Mouse (Mus musculus) heart, embryonic 14.5 days (tissue): ENCODE results near the gene Gm10234. TPM values are rescaled to one million over a fixed set of nuclear protein-coding genes. Genes with fewer than 3 reads are reported as not detected.

ENCODE experiments used
- ATAC-seq: fragments of 200-750 bp; cut with Nextera tagmentation; 2 replicates; pipeline ENCODE4 v1.8.0; 2017; ENCODE audit warnings: low read depth, moderate TSS enrichment; ENCODE audit not compliant: insufficient number of reproducible peaks, insufficient read depth, low FRiP score
- H3K27ac ChIP-seq, 2 experiments: fragments of 200-500 bp in 1 of 2; fragments of 300-500 bp in 1 of 2; sonication (generic) in 1 of 2; replicated peaks in 1 of 2; 2 replicates each; pipeline ENCODE4 v1.5.1; 2012 to 2014; ENCODE audit warnings: low read depth in 2 of 2, low read length in 2 of 2, control low read depth in 1 of 2, mild to moderate bottlenecking in 1 of 2, mixed read lengths in 1 of 2; ENCODE audit not compliant: control insufficient read depth in 1 of 2, insufficient read depth in 1 of 2
- H3K27me3 ChIP-seq: fragments of 300-500 bp; sonication (generic); 2 replicates; pipeline ENCODE4 v1.6.1; 2014; ENCODE audit warnings: mild to moderate bottlenecking, low read length, control low read depth; ENCODE audit not compliant: control insufficient read depth, insufficient read depth
- H3K36me3 ChIP-seq: fragments of 300-500 bp; sonication (generic); 2 replicates; pipeline ENCODE4 v1.6.1; 2014; ENCODE audit warnings: mild to moderate bottlenecking, control low read depth, low read length, mixed read lengths; ENCODE audit not compliant: control insufficient read depth, insufficient read depth
- H3K4me1 ChIP-seq, 2 experiments: fragments of 200-500 bp in 1 of 2; fragments of 300-500 bp in 1 of 2; sonication (generic) in 1 of 2; 2 replicates each; pipeline ENCODE4 v1.6.1; 2012 to 2014; ENCODE audit warnings: low read length in 2 of 2, control low read depth in 1 of 2, mixed read lengths in 1 of 2; ENCODE audit not compliant: control insufficient read depth in 2 of 2, insufficient read depth in 2 of 2
- H3K4me2 ChIP-seq: fragments of 300-500 bp; sonication (generic); 2 replicates; pipeline ENCODE4 v1.6.1; 2014; ENCODE audit warnings: mild to moderate bottlenecking, low read length
- H3K4me3 ChIP-seq, 2 experiments: fragments of 200-500 bp in 1 of 2; fragments of 300-500 bp in 1 of 2; sonication (generic) in 1 of 2; 2 replicates each; pipeline ENCODE4 v1.5.1; 2012 to 2014; ENCODE audit warnings: low read length in 2 of 2, mild to moderate bottlenecking in 2 of 2, control low read depth in 1 of 2, low read depth in 1 of 2, moderate library complexity in 1 of 2; ENCODE audit not compliant: control insufficient read depth in 1 of 2, insufficient read depth in 1 of 2
- H3K9ac ChIP-seq: fragments of 300-500 bp; sonication (generic); 2 replicates; pipeline ENCODE4 v1.6.1; 2014; ENCODE audit warnings: mild to moderate bottlenecking, low read length
- H3K9me3 ChIP-seq: fragments of 300-500 bp; sonication (generic); 2 replicates; pipeline ENCODE4 v1.6.1; 2016; ENCODE audit warnings: low read length, control low read depth; ENCODE audit not compliant: control insufficient read depth
- WGBS: fragments of 180-500 bp; shearing (Covaris S2); extraction: QIAGEN DNeasy Blood & Tissue Kit; methylation state at CpG from one replicate; pipeline ENCODE4 v1.1.7; 2014; 5-methylcytosine and 5-hydroxymethylcytosine counted together
- polyA plus RNA-seq: library from polyadenylated mRNA; unstranded; fragments of >200 nt; fragmentation: Nextera tagmentation; extraction: Ambion mirVana; gene quantifications from 2 replicates; pipeline ENCODE4 v1.2.1, GENCODE M21; 2014

Gene Gm10234
- polyA plus RNA-seq, result not detected in 2 replicates

GRCm38 (mm10) chr6:95321812-95322211 is at the start of gene Gm10234:
TSS of gene Gm10234 (plus strand) at chr6:95322112.
- H3K36me3 ChIP-seq, result no peaks in the 10 kb centered on the region
- H3K27ac ChIP-seq, result no peak within 1 kb of the TSS
- no peaks in the 10 kb centered on the region for H3K9me3 ChIP-seq
- no peaks in the 10 kb centered on the region for H3K4me1 ChIP-seq
- H3K4me2 ChIP-seq, result no peak within 1 kb of the TSS
- no peak within 1 kb of the TSS for H3K4me3 ChIP-seq
- H3K9ac ChIP-seq, result no peak within 1 kb of the TSS
- no peaks in the 10 kb centered on the region for H3K27me3 ChIP-seq
- no peak for ATAC-seq

GRCm38 (mm10) chr6:95277633-95278032 is 44.3 kb upstream of the Gm10234 start:
- Histone ChIP-seq H3K4me2 (no peak overlapping the region), H3K9ac (no peak overlapping the region), H3K27ac (no peak overlapping the region), H3K27me3 (no peaks in the 10 kb centered on the region), H3K4me3 (no peak overlapping the region), H3K36me3 (no peaks in the 10 kb centered on the region), H3K9me3 (peaks cover 3% of the 10 kb centered on the region; the same call in 1 of the 2 replicates), H3K4me1 (no peaks in the 10 kb centered on the region)
- 82% methylated on average over 1 of the region's 1 CpGs for WGBS
- no peak for ATAC-seq

DNA sequence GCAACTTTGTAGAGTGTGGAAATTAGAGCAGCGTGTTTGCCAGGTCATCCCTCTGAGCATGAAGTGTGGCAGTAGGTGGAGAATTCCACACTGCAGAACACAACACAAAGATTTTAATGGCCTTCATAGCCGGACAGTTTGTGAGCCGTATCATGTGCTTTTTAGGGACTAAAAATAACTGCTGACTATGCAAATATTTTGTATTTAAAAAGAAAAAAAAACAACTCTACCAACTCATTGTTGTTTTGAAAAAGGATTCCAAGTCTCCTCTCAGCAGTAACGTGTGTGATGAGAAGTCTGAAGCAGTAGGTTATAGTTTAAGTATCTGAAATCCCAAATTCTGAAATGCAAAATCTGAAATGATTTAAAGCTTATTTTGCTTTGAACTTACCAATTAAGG is 25.9 kb upstream of the Gm10234 start:
- Histone ChIP-seq H3K27ac (no peak overlapping the region), H3K27me3 (no peaks in the 10 kb centered on the region), H3K9ac (no peak overlapping the region), H3K4me2 (no peak overlapping the region), H3K4me3 (no peak overlapping the region), H3K9me3 (no peaks in the 10 kb centered on the region), H3K4me1 (no peaks in the 10 kb centered on the region), H3K36me3 (no peaks in the 10 kb centered on the region)
- WGBS, result 74% methylated on average over 4 of the region's 4 CpGs
- no peak for ATAC-seq

GRCm38 (mm10) chr6:95298387-95298786 is 23.5 kb upstream of the Gm10234 start:
- Histone ChIP-seq H3K4me3 (no peak overlapping the region), H3K36me3 (no peaks in the 10 kb centered on the region), H3K9me3 (no peaks in the 10 kb centered on the region), H3K9ac (no peak overlapping the region), H3K27ac (no peak overlapping the region), H3K4me1 (no peaks in the 10 kb centered on the region), H3K27me3 (no peaks in the 10 kb centered on the region), H3K4me2 (no peak overlapping the region)
- ATAC-seq, result no peak
- 75% methylated on average over 3 of the region's 3 CpGs for WGBS

GRCm38 (mm10) chr6:95300658-95301057 is 21.3 kb upstream of the Gm10234 start:
- Histone ChIP-seq H3K27ac (no peak overlapping the region), H3K27me3 (no peaks in the 10 kb centered on the region), H3K36me3 (no peaks in the 10 kb centered on the region), H3K4me2 (no peak overlapping the region), H3K4me3 (no peak overlapping the region), H3K9me3 (no peaks in the 10 kb centered on the region), H3K9ac (no peak overlapping the region), H3K4me1 (no peaks in the 10 kb centered on the region)
- WGBS, result 63% methylated on average over 2 of the region's 2 CpGs
- ATAC-seq, result no peak

- Histone ChIP-seq H3K9ac (no peak overlapping the region), H3K27me3 (no peaks in the 10 kb centered on the region), H3K4me3 (no peak overlapping the region), H3K27ac (no peak overlapping the region), H3K4me2 (no peak overlapping the region), H3K9me3 (no peaks in the 10 kb centered on the region), H3K4me1 (no peaks in the 10 kb centered on the region), H3K36me3 (no peaks in the 10 kb centered on the region)
- ATAC-seq, result no peak
- WGBS, result 85% methylated on average over 5 of the region's 5 CpGs
Observed at GRCm38 (mm10) chr6:95331191-95331590, 9.3 kb downstream of the Gm10234 start.

DNA sequence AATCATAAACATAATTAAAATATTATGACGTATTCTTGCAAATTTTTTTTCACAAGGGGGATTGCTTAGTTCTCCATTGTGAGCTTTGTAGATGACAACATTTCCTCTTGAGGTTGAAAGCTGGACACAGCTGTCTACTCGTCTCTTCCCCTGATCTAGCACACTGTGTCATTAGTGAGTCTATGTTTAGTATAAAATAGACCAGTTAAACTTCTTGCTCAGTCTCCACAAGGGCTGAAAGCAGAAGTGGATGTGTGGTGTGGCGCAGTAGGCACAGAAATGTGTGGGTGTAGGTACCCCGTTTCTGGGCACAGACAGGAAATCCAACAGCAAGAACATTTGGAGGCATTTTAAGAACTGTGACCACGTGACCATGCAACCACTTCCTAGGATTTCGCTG is 12.9 kb downstream of the Gm10234 start:
- Histone ChIP-seq H3K9me3 (no peaks in the 10 kb centered on the region), H3K36me3 (no peaks in the 10 kb centered on the region), H3K27ac (no peak overlapping the region), H3K4me2 (no peak overlapping the region), H3K4me3 (no peak overlapping the region), H3K9ac (no peak overlapping the region), H3K4me1 (no peaks in the 10 kb centered on the region), H3K27me3 (no peaks in the 10 kb centered on the region)
- ATAC-seq, result no peak
- WGBS, result 72% methylated on average over 6 of the region's 6 CpGs

GRCm38 (mm10) chr6:95349378-95349777 is 27.5 kb downstream of the Gm10234 start:
- ATAC-seq, result no peak
- H3K27me3 ChIP-seq, result no peaks in the 10 kb centered on the region
- H3K36me3 ChIP-seq, result no peaks in the 10 kb centered on the region
- H3K4me3 ChIP-seq, result no peak overlapping the region
- no peak overlapping the region for H3K9ac ChIP-seq
- H3K4me2 ChIP-seq, result no peak overlapping the region
- H3K4me1 ChIP-seq, result no peaks in the 10 kb centered on the region
- no peaks in the 10 kb centered on the region for H3K9me3 ChIP-seq
- H3K27ac ChIP-seq, result no peak overlapping the region
